Mouse (Mus musculus) midbrain, embryonic 15.5 days (tissue): ENCODE measurements around the gene Slc2a8. TPM values are rescaled to one million over a fixed set of nuclear protein-coding genes. Genes with fewer than 3 reads are reported as not detected.

Experiments
- ATAC-seq: fragments of 200-750 bp; cut with Nextera tagmentation; replicated peaks from 2 replicates; pipeline ENCODE4 v1.8.0; 2017; ENCODE audit warnings: moderate TSS enrichment
- H3K27ac ChIP-seq: fragments of 300-500 bp; sonication (generic); 2 replicates; pipeline ENCODE4 v1.5.1; 2015; ENCODE audit warnings: mild to moderate bottlenecking, inconsistent platforms
- H3K27me3 ChIP-seq: fragments of 300-500 bp; sonication (generic); replicated peaks from 2 replicates; pipeline ENCODE4 v1.6.1; 2015; ENCODE audit warnings: inconsistent platforms
- H3K36me3 ChIP-seq: fragments of 300-500 bp; sonication (generic); replicated peaks from 2 replicates; pipeline ENCODE4 v1.6.1; 2015; ENCODE audit warnings: inconsistent platforms
- H3K4me1 ChIP-seq: fragments of 300-500 bp; sonication (generic); 2 replicates; pipeline ENCODE4 v1.6.1; 2015; ENCODE audit warnings: inconsistent platforms
- H3K4me2 ChIP-seq: fragments of 300-500 bp; sonication (generic); 2 replicates; pipeline ENCODE4 v1.6.1; 2015; ENCODE audit warnings: inconsistent platforms, mild to moderate bottlenecking, moderate library complexity
- H3K4me3 ChIP-seq: fragments of 300-500 bp; sonication (generic); 2 replicates; pipeline ENCODE4 v1.5.1; 2015; ENCODE audit warnings: mild to moderate bottlenecking, inconsistent platforms
- H3K9ac ChIP-seq: fragments of 300-500 bp; sonication (generic); 2 replicates; pipeline ENCODE4 v1.6.1; 2015; ENCODE audit warnings: mild to moderate bottlenecking, inconsistent platforms
- H3K9me3 ChIP-seq: fragments of 300-500 bp; sonication (generic); 2 replicates; pipeline ENCODE4 v1.6.1; 2016; ENCODE audit warnings: inconsistent platforms
- WGBS: fragments of 180-500 bp; shearing (Covaris S2); methylation state at CpG from one replicate; pipeline ENCODE4 v1.1.7; 2015; ENCODE audit warnings: mixed read lengths; 5-methylcytosine and 5-hydroxymethylcytosine counted together
- polyA plus RNA-seq: library from polyadenylated mRNA; unstranded; fragments of >200 nt; fragmentation: Nextera tagmentation; extraction: Ambion mirVana; gene quantifications from 2 replicates; pipeline ENCODE4 v1.2.1, GENCODE M21; 2015

Slc2a8 gene
- polyA plus RNA-seq, 1 experiment from 2014 or later = 22.4 TPM

- Histone ChIP-seq H3K4me2 (no peak overlapping the region), H3K36me3 (no peaks in the 10 kb centered on the region; the same call in 1 of the 2 replicates), H3K9me3 (no peaks in the 10 kb centered on the region), H3K27me3 (no peaks in the 10 kb centered on the region), H3K4me3 (no peak overlapping the region), H3K27ac (no peak overlapping the region), H3K9ac (no peak overlapping the region), H3K4me1 (no peaks in the 10 kb centered on the region)
- no peak for ATAC-seq
- 74% methylated on average over 6 of the region's 6 CpGs for WGBS
Observed at GRCm38 (mm10) chr2:32992130-32992529, 10.2 kb upstream of the Slc2a8 start.

- Histone ChIP-seq H3K4me1 (no peaks in the 10 kb centered on the region), H3K36me3 (no peaks in the 10 kb centered on the region; the same call in 1 of the 2 replicates), H3K27ac (no peak overlapping the region), H3K9ac (no peak overlapping the region), H3K4me2 (no peak overlapping the region), H3K4me3 (no peak overlapping the region), H3K9me3 (no peaks in the 10 kb centered on the region), H3K27me3 (no peaks in the 10 kb centered on the region)
- no peak for ATAC-seq
- WGBS = 57% methylated on average over 13 of the region's 13 CpGs
Observed at GRCm38 (mm10) chr2:32990167-32990832, 8.4 kb upstream of the Slc2a8 start.

- H3K4me2 ChIP-seq = no peak overlapping the region
- ATAC-seq = no peak
- H3K27me3 ChIP-seq = no peaks in the 10 kb centered on the region
- H3K4me3 ChIP-seq = no peak overlapping the region
- WGBS = 80% methylated on average over 3 of the region's 3 CpGs
- no peak overlapping the region for H3K9ac ChIP-seq
- H3K36me3 ChIP-seq = no peaks in the 10 kb centered on the region; the same call in 1 of the 2 replicates
- H3K9me3 ChIP-seq = no peaks in the 10 kb centered on the region
- H3K4me1 ChIP-seq = no peaks in the 10 kb centered on the region
- H3K27ac ChIP-seq = no peak overlapping the region
Observed at GRCm38 (mm10) chr2:32989376-32989775, 7.5 kb upstream of the Slc2a8 start.

- Histone ChIP-seq H3K9ac (no peak overlapping the region), H3K4me2 (no peak overlapping the region), H3K4me3 (no peak overlapping the region), H3K9me3 (no peaks in the 10 kb centered on the region), H3K27me3 (no peaks in the 10 kb centered on the region), H3K36me3 (no peaks in the 10 kb centered on the region), H3K27ac (no peak overlapping the region), H3K4me1 (peaks cover 17% of the 10 kb centered on the region)
- 61% methylated on average over 8 of the region's 8 CpGs for WGBS
- no peak for ATAC-seq
Observed at GRCm38 (mm10) chr2:32985844-32986243, 4.0 kb upstream of the Slc2a8 start.

GRCm38 (mm10) chr2:32983617-32984016 lies 1.7 kb upstream of the Slc2a8 start:
- no peak overlapping the region for H3K9ac ChIP-seq
- H3K27me3 ChIP-seq = no peaks in the 10 kb centered on the region
- H3K4me1 ChIP-seq = peaks cover 24% of the 10 kb centered on the region
- no peak overlapping the region for H3K4me2 ChIP-seq
- whole genome bisulfite sequencing = 47% methylated on average over 6 of the region's 6 CpGs
- no peak for ATAC-seq
- H3K4me3 ChIP-seq = no peak overlapping the region
- no peaks in the 10 kb centered on the region for H3K36me3 ChIP-seq
- H3K9me3 ChIP-seq = no peaks in the 10 kb centered on the region
- H3K27ac ChIP-seq = no peak overlapping the region

GRCm38 (mm10) chr2:32982700-32983099 lies 817 bp upstream of the Slc2a8 start:
- Histone ChIP-seq H3K27me3 (no peaks in the 10 kb centered on the region), H3K27ac (no peak overlapping the region), H3K9me3 (no peaks in the 10 kb centered on the region), H3K36me3 (no peaks in the 10 kb centered on the region), H3K4me2 (peak overlapping the region; percentile 99), H3K9ac (no peak overlapping the region), H3K4me1 (peaks cover 24% of the 10 kb centered on the region), H3K4me3 (peak overlapping the region; percentile 95)
- ATAC-seq = no peak
- 4% methylated on average over 4 of the region's 4 CpGs for WGBS

GRCm38 (mm10) chr2:32981281-32981680 lies 602 bp downstream of the Slc2a8 start:
- peak overlapping the region; percentile 91 for H3K9ac ChIP-seq
- H3K4me1 ChIP-seq = peaks cover 24% of the 10 kb centered on the region
- no peaks in the 10 kb centered on the region for H3K27me3 ChIP-seq
- H3K4me3 ChIP-seq = peak overlapping the region; percentile 95
- peak overlapping the region; percentile 99 for H3K4me2 ChIP-seq
- H3K27ac ChIP-seq = peak overlapping the region; percentile 80
- WGBS = under 1% methylated on average over 23 of the region's 23 CpGs
- H3K36me3 ChIP-seq = no peaks in the 10 kb centered on the region
- peak; percentile 61 for ATAC-seq
- H3K9me3 ChIP-seq = no peaks in the 10 kb centered on the region

GRCm38 (mm10) chr2:32979675-32980074 lies 2.2 kb downstream of the Slc2a8 start:
- Histone ChIP-seq H3K9me3 (no peaks in the 10 kb centered on the region), H3K27ac (no peak overlapping the region), H3K9ac (no peak overlapping the region), H3K27me3 (no peaks in the 10 kb centered on the region), H3K4me1 (peaks cover 24% of the 10 kb centered on the region), H3K4me3 (no peak overlapping the region), H3K36me3 (peaks cover 2% of the 10 kb centered on the region; the same call in 1 of the 2 replicates), H3K4me2 (no peak overlapping the region)
- WGBS = 88% methylated on average over 7 of the region's 7 CpGs
- ATAC-seq = no peak

- Histone ChIP-seq H3K4me1 (peaks cover 24% of the 10 kb centered on the region), H3K9me3 (no peaks in the 10 kb centered on the region), H3K27me3 (no peaks in the 10 kb centered on the region), H3K27ac (no peak overlapping the region), H3K4me3 (no peak overlapping the region), H3K9ac (no peak overlapping the region), H3K4me2 (no peak overlapping the region), H3K36me3 (peaks cover 8% of the 10 kb centered on the region; the same call in 1 of the 2 replicates)
- ATAC-seq = no peak
- 78% methylated on average over 3 of the region's 3 CpGs for WGBS
Observed at GRCm38 (mm10) chr2:32978675-32979074, 3.2 kb downstream of the Slc2a8 start.

- 77% methylated on average over 5 of the region's 5 CpGs for WGBS
- Histone ChIP-seq H3K4me3 (no peak overlapping the region), H3K27me3 (no peaks in the 10 kb centered on the region), H3K36me3 (peaks cover 8% of the 10 kb centered on the region; the same call in 1 of the 2 replicates), H3K4me1 (peaks cover 14% of the 10 kb centered on the region), H3K9ac (no peak overlapping the region), H3K9me3 (no peaks in the 10 kb centered on the region), H3K4me2 (no peak overlapping the region), H3K27ac (peak overlapping the region; percentile 28; the same call in 1 of the 2 replicates)
- no peak for ATAC-seq
Observed at GRCm38 (mm10) chr2:32977114-32977513, 4.8 kb downstream of the Slc2a8 start.

GRCm38 (mm10) chr2:32974216-32974615 lies 7.7 kb downstream of the Slc2a8 start:
- H3K4me2 ChIP-seq = no peak overlapping the region
- no peak overlapping the region for H3K9ac ChIP-seq
- no peak overlapping the region for H3K27ac ChIP-seq
- no peaks in the 10 kb centered on the region for H3K27me3 ChIP-seq
- H3K9me3 ChIP-seq = no peaks in the 10 kb centered on the region
- H3K4me1 ChIP-seq = no peaks in the 10 kb centered on the region; the same call in 1 of the 2 replicates
- WGBS = 91% methylated on average over 8 of the region's 8 CpGs
- no peak for ATAC-seq
- peaks cover 8% of the 10 kb centered on the region; the same call in 1 of the 2 replicates for H3K36me3 ChIP-seq
- no peak overlapping the region for H3K4me3 ChIP-seq

- Histone ChIP-seq H3K4me1 (peaks cover 14% of the 10 kb centered on the region), H3K9me3 (no peaks in the 10 kb centered on the region), H3K4me2 (no peak overlapping the region), H3K4me3 (no peak overlapping the region), H3K36me3 (peaks cover 8% of the 10 kb centered on the region; the same call in 1 of the 2 replicates), H3K27me3 (no peaks in the 10 kb centered on the region), H3K27ac (no peak overlapping the region), H3K9ac (no peak overlapping the region)
- ATAC-seq = no peak
- 33% methylated on average over 9 of the region's 9 CpGs for WGBS
Observed at GRCm38 (mm10) chr2:32971235-32971634, 10.6 kb downstream of the Slc2a8 start.

- Histone ChIP-seq H3K9me3 (no peaks in the 10 kb centered on the region), H3K4me2 (no peak overlapping the region), H3K27me3 (no peaks in the 10 kb centered on the region), H3K4me3 (no peak overlapping the region), H3K27ac (no peak overlapping the region), H3K9ac (no peak overlapping the region), H3K4me1 (peaks cover 19% of the 10 kb centered on the region), H3K36me3 (peaks cover 4% of the 10 kb centered on the region; the same call in 1 of the 2 replicates)
- 90% methylated on average over 8 of the region's 8 CpGs for WGBS
- ATAC-seq = no peak
Observed at GRCm38 (mm10) chr2:32969326-32969725, 12.6 kb downstream of the Slc2a8 start.
